Mouse (Mus musculus) embryonic facial prominence, embryonic 14.5 days (tissue): Measurements from ENCODE around the gene Gipr. TPM values are rescaled to one million over a fixed set of nuclear protein-coding genes. Genes with fewer than 3 reads are reported as not detected.

Experiments
- ATAC-seq: fragments of 200-750 bp; cut with Nextera tagmentation; 2 replicates; pipeline ENCODE4 v1.8.0; 2017; ENCODE audit warnings: low read depth, moderate number of reproducible peaks, moderate TSS enrichment
- DNase-seq: peaks from one replicate; pipeline ENCODE4 v3.0.0-alpha.2; 2015; ENCODE audit warnings: low spot score
- H3K27ac ChIP-seq: fragments of 300-500 bp; sonication (generic); replicated peaks from 2 replicates; pipeline ENCODE4 v1.5.1; 2014; ENCODE audit warnings: low read depth, mild to moderate bottlenecking, low read length, moderate library complexity
- H3K27me3 ChIP-seq: fragments of 300-500 bp; sonication (generic); replicated peaks from 2 replicates; pipeline ENCODE4 v1.6.1; 2014; ENCODE audit warnings: low read length; ENCODE audit not compliant: control insufficient read depth, insufficient read depth
- H3K36me3 ChIP-seq: fragments of 300-500 bp; sonication (generic); 2 replicates; pipeline ENCODE4 v1.6.1; 2014; ENCODE audit warnings: low read length, mixed read lengths; ENCODE audit not compliant: control insufficient read depth, insufficient read depth
- H3K4me1 ChIP-seq: fragments of 300-500 bp; sonication (generic); 2 replicates; pipeline ENCODE4 v1.6.1; 2014; ENCODE audit warnings: antibody characterized with exemption, low read length; ENCODE audit not compliant: control insufficient read depth, insufficient read depth
- H3K4me2 ChIP-seq: fragments of 300-500 bp; sonication (generic); 2 replicates; pipeline ENCODE4 v1.6.1; 2014; ENCODE audit warnings: low read depth, mild to moderate bottlenecking, low read length, moderate library complexity, mixed read lengths
- H3K4me3 ChIP-seq: fragments of 300-500 bp; sonication (generic); 2 replicates; pipeline ENCODE4 v1.5.1; 2014; ENCODE audit warnings: low read depth, mild to moderate bottlenecking, low read length
- H3K9ac ChIP-seq: fragments of 300-500 bp; sonication (generic); 2 replicates; pipeline ENCODE4 v1.6.1; 2014; ENCODE audit warnings: low read depth, mild to moderate bottlenecking, low read length, moderate library complexity, mixed read lengths
- H3K9me3 ChIP-seq: fragments of 300-500 bp; sonication (generic); 2 replicates; pipeline ENCODE4 v1.6.1; 2016; ENCODE audit warnings: low read length; ENCODE audit not compliant: control insufficient read depth
- WGBS: fragments of 180-500 bp; shearing (Covaris S2); extraction: QIAGEN DNeasy Blood & Tissue Kit; methylation state at CpG from one replicate; pipeline ENCODE4 v1.1.7; 2014; 5-methylcytosine and 5-hydroxymethylcytosine counted together
- polyA plus RNA-seq: library from polyadenylated mRNA; unstranded; fragments of >200 nt; fragmentation: Nextera tagmentation; extraction: Ambion mirVana; gene quantifications from 2 replicates; pipeline ENCODE4 v1.2.1, GENCODE M21; 2014

Gene Gipr
- polyA plus RNA-seq, 1 experiment from 2014 or later, result 0.60 TPM

DNA sequence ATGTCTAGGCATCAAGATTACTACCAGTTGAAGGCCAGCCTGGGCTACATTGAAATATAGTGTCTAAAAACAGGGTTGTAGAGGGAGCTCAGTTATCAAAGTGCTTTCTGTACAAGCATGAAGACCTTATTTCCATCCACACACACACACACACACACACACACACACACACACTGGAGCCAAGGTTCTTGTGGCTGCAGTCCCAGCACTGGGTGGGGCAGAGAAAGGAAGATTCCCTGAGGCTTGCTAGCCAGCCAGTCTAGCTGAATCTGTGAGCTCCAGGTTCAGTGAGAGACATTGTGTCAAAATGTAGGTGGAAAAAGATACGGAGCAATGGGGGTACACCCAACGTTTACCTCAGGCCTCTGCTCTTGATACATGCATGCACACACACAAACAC is 18.3 kb upstream of the Gipr start:
- WGBS, result 57% methylated on average over 2 of the region's 2 CpGs
- no peak overlapping the region for H3K4me2 ChIP-seq
- ATAC-seq, result peak; percentile 30; the same call in 1 of the 2 replicates

DNA sequence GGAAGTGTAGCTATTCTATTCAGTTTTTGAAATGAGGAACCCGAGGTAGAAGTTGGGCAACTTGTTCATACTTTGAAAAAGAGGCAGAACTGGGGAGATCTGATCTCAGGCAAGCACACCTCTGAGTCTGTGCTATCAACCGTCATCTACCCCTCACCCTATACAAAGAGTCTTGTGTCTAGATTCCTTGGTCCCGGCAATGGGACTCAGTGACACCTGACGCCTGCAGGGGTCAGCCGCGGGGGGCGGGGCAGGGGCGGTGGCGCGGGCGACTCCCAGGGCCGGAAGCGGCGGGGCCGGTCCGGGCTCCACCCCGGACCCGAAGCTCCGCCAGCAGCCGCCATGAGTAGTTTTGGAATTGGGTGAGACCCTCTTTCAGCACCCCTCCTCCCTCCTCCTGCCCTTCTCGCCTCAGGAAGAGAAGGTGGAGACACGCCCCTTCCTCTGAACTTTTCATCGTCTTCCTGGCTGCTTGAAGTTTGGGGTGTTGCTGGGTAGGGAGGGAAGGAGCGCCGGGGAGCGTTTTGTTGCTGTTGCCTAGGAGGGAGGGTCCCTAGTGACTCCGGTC is 15.0 kb upstream of the Gipr start:
- Histone ChIP-seq H3K27me3 (peaks cover 46% of the 10 kb centered on the region), H3K36me3 (peaks cover 9% of the 10 kb centered on the region; the same call in 1 of the 2 replicates), H3K9ac (peak overlapping the region; percentile 64), H3K4me2 (peak overlapping the region; percentile 76), H3K9me3 (no peaks in the 10 kb centered on the region), H3K27ac (no peak overlapping the region), H3K4me3 (peak overlapping the region; percentile 51), H3K4me1 (peaks cover 23% of the 10 kb centered on the region)
- peak; percentile 68 for DNase-seq
- 0% methylated on average over 9 of the region's 27 CpGs for WGBS
- peak; percentile 48 for ATAC-seq

More for the DNA sequence above, 18.3 kb upstream of the Gipr start:
- H3K36me3 ChIP-seq, result peaks cover 32% of the 10 kb centered on the region
- peak overlapping the region; percentile 84 for H3K27ac ChIP-seq
- no peaks in the 10 kb centered on the region for H3K9me3 ChIP-seq
- no peak overlapping the region for H3K4me3 ChIP-seq
- peaks cover 23% of the 10 kb centered on the region for H3K4me1 ChIP-seq
- peak overlapping the region; percentile 8; the same call in 1 of the 2 replicates for H3K9ac ChIP-seq
- peaks cover 15% of the 10 kb centered on the region for H3K27me3 ChIP-seq
- peak; percentile 61 for DNase-seq

DNA sequence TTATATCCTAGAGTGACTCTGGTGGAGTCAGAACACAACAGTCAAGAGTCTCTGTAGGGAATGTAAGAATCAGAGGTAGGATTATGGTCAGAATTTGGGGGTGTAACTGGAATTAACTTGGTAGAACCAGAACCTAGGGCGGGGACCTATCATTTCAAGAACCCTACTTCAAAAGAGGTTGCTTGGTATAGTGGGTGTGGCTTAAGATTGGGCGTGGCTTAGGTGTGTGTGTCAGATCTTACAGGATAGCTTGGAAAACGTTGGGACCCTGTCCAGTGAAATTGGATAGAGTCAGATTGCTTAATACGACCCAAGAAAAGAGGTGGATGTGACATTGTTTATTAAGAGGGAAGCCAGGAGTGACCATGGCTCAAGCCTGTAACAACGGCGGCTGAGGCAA is 14.0 kb upstream of the Gipr start:
- Histone ChIP-seq H3K9ac (no peak overlapping the region), H3K4me2 (no peak overlapping the region; the same call in 1 of the 2 replicates), H3K27me3 (peaks cover 54% of the 10 kb centered on the region), H3K4me1 (peaks cover 16% of the 10 kb centered on the region), H3K9me3 (no peaks in the 10 kb centered on the region), H3K36me3 (peaks cover 8% of the 10 kb centered on the region; the same call in 1 of the 2 replicates), H3K4me3 (no peak overlapping the region), H3K27ac (no peak overlapping the region)
- ATAC-seq (no peak), DNase-seq (no peak)
- WGBS, result 27% methylated on average over 6 of the region's 6 CpGs

DNA sequence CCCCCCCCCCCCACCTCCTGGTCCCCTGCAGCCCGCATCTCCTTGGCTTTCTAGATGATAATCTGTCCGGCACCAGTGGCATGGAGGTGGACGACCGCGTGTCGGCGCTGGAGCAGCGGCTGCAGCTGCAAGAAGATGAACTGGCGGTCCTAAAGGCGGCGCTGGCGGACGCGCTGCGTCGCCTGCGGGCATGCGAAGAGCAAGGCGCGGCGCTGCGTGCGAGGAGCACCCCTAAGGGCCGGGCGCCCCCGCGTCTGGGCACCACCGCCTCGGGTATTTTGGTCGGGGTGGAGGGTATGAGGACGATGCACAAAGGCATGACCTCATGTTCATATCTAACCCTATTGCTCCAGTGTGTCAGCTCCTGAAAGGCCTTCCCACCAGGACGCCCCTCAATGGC is 13.2 kb upstream of the Gipr start:
- peak overlapping the region; percentile 26 for H3K4me3 ChIP-seq
- ATAC-seq, result no peak
- H3K27ac ChIP-seq, result no peak overlapping the region
- H3K4me1 ChIP-seq, result peaks cover 9% of the 10 kb centered on the region; the same call in 1 of the 2 replicates
- H3K9me3 ChIP-seq, result no peaks in the 10 kb centered on the region
- WGBS, result 2% methylated on average over 20 of the region's 32 CpGs
- H3K36me3 ChIP-seq, result peaks cover 8% of the 10 kb centered on the region; the same call in 1 of the 2 replicates
- peaks cover 54% of the 10 kb centered on the region for H3K27me3 ChIP-seq
- peak; percentile 80 for DNase-seq
- 0 out of 2 replicates have a peak overlapping the region, but pooled peaks have one; percentile 22 for H3K9ac ChIP-seq
- H3K4me2 ChIP-seq, result peak overlapping the region; percentile 51

DNA sequence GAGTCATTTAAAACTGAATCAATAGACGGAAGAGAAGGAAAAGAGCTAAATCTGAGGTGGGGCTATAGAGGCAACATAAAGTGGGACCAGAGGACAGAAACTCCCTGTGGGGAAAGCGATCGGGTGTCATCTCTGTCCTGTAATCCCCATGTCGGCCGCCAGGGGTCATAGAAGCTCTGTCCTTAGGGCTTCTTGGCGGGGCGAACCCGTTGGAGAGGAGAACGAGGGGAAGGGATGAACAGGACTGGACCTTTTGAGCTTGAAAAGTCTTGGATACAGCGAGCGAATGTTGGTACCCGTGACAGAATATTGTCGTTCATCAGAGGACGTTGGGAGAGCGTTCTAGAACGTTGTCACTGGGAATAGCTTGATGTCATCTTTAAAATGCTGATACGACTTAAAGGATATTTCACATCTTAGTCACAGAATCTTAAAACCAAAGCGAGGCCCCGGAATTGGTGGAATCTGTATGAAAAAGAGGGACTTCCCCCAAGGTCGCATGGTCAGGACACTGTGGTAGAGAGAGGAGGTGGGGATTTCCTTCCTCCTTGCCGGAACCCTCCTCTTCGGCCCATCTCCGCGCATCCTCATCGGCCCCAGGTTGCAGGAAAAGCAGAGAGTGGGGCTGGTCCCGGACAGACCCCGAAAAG is 12.6 kb upstream of the Gipr start:
- WGBS, result 5% methylated on average over 25 of the region's 27 CpGs
- Histone ChIP-seq H3K36me3 (peaks cover 2% of the 10 kb centered on the region; the same call in 1 of the 2 replicates), H3K9me3 (no peaks in the 10 kb centered on the region), H3K4me2 (peak overlapping the region; percentile 51), H3K27ac (no peak overlapping the region), H3K27me3 (peaks cover 55% of the 10 kb centered on the region), H3K4me3 (peak overlapping the region; percentile 26), H3K9ac (no peak overlapping the region), H3K4me1 (0 out of 2 replicates have a peak, but pooled peaks cover 6% of the 10 kb centered on the region)
- DNase-seq (peak; percentile 53), ATAC-seq (no peak)

DNA sequence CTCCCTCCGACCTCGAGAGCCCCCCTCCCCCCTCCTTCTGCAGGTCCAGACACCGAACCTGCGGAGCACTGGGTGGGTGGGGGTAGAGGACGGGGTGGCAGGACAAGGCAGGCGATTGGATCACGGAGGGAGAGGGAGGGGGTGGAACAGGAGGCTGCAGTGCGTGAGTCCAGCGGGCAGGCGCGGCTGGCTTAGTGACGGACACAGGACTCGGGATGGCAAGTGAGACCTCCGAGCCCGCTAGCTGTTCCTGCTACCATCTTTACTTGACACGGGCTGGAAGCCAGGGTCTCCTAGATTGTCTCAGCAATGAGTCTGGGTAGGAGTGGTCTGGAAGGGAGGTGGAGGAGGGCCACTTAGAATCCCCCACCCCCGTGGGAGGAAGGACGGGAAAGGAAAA is 12.1 kb upstream of the Gipr start:
- peak overlapping the region; percentile 18; the same call in 1 of the 2 replicates for H3K4me2 ChIP-seq
- H3K27ac ChIP-seq, result no peak overlapping the region
- H3K9me3 ChIP-seq, result no peaks in the 10 kb centered on the region
- 15% methylated on average over 17 of the region's 18 CpGs for WGBS
- H3K4me3 ChIP-seq, result peak overlapping the region; percentile 26; the same call in 1 of the 2 replicates
- H3K9ac ChIP-seq, result no peak overlapping the region
- DNase-seq (no peak), ATAC-seq (no peak)
- peaks cover 59% of the 10 kb centered on the region for H3K27me3 ChIP-seq
- 0 out of 2 replicates have a peak, but pooled peaks cover 6% of the 10 kb centered on the region for H3K4me1 ChIP-seq
- H3K36me3 ChIP-seq, result no peaks in the 10 kb centered on the region

DNA sequence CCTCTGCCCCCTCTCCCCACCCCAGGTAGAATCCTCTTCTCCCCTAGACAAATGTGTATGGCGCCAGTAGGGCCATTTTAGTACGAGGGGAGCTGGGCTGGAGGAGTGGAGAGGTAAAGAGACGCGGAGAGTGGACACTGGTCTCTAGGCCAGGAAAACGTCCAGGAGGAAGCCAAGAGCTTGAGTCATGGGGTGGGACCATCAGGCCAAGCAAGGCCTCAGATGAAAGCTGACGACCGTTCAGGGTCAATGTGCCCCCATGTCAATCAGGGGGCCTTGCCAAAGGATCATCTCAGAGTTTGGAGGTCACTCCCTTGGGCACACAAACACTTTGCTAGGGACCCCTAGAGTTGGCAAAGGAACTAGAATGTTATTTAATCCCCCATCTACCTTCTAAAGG is 11.3 kb upstream of the Gipr start:
- no peak overlapping the region for H3K4me3 ChIP-seq
- H3K9me3 ChIP-seq, result no peaks in the 10 kb centered on the region
- WGBS, result 70% methylated on average over 7 of the region's 7 CpGs
- DNase-seq (no peak), ATAC-seq (no peak)
- H3K9ac ChIP-seq, result no peak overlapping the region
- no peak overlapping the region for H3K27ac ChIP-seq
- H3K4me2 ChIP-seq, result no peak overlapping the region
- H3K27me3 ChIP-seq, result peaks cover 59% of the 10 kb centered on the region
- peaks cover 12% of the 10 kb centered on the region; the same call in 1 of the 2 replicates for H3K4me1 ChIP-seq
- H3K36me3 ChIP-seq, result no peaks in the 10 kb centered on the region

DNA sequence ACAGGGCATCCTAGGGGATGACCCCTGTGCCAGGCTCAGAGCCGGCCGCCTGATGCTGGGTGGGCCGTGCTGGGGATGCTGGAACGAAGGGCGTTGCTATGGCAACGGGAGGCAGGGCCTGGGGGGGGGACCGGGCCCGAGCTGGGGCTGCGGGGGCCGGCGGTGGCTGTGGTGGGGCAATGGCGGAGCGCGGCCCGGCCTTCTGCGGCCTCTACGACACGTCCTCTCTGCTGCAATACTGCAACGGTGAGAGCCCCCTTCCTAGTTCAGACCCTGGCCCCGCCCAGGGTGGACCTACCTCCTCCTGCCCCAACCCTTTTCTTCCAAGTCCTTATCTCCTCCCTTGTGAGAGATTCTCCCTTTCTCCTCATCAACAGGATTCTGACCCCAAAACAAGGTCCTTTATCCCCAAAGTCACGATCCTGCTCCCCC is 10.6 kb upstream of the Gipr start:
- no peak for DNase-seq
- Histone ChIP-seq H3K27ac (no peak overlapping the region), H3K9me3 (no peaks in the 10 kb centered on the region), H3K36me3 (no peaks in the 10 kb centered on the region), H3K4me3 (peak overlapping the region; percentile 30), H3K27me3 (peaks cover 59% of the 10 kb centered on the region), H3K9ac (peak overlapping the region; percentile 26; the same call in 1 of the 2 replicates), H3K4me2 (peak overlapping the region; percentile 39), H3K4me1 (peaks cover 13% of the 10 kb centered on the region; the same call in 1 of the 2 replicates)
- no peak for ATAC-seq
- 5% methylated on average over 18 of the region's 21 CpGs for WGBS
